Mouse (Mus musculus) liver, embryonic 11.5 days (tissue): ENCODE results near the gene Ddx54. TPM values are rescaled to one million over a fixed set of nuclear protein-coding genes. Genes with fewer than 3 reads are reported as not detected.

Experiments used
- ATAC-seq: fragments of 200-750 bp; cut with Nextera tagmentation; replicated peaks from 2 replicates; pipeline ENCODE4 v1.8.0; 2017; ENCODE audit warnings: moderate number of reproducible peaks, mild to moderate bottlenecking, moderate TSS enrichment, moderate library complexity; ENCODE audit not compliant: low FRiP score
- DNase-seq: peaks from one replicate; pipeline ENCODE4 v3.0.0-alpha.2; 2017; ENCODE audit warnings: low spot score
- H3K27ac ChIP-seq: fragments of 300-500 bp; sonication (generic); 2 replicates; pipeline ENCODE4 v1.5.1; 2014; ENCODE audit warnings: mild to moderate bottlenecking, low read depth, low read length, control low read depth
- H3K27me3 ChIP-seq: fragments of 300-500 bp; sonication (generic); replicated peaks from 2 replicates; pipeline ENCODE4 v1.6.1; 2014; ENCODE audit warnings: low read length, mixed read lengths; ENCODE audit not compliant: control insufficient read depth, insufficient read depth
- H3K36me3 ChIP-seq: fragments of 300-500 bp; sonication (generic); 2 replicates; pipeline ENCODE4 v1.6.1; 2014; ENCODE audit warnings: mild to moderate bottlenecking, low read length, moderate library complexity, mixed read lengths; ENCODE audit not compliant: control insufficient read depth, insufficient read depth
- H3K4me1 ChIP-seq: fragments of 300-500 bp; sonication (generic); replicated peaks from 2 replicates; pipeline ENCODE4 v1.6.1; 2014; ENCODE audit warnings: low read length, mixed read lengths; ENCODE audit not compliant: control insufficient read depth, insufficient read depth
- H3K4me2 ChIP-seq: fragments of 300-500 bp; sonication (generic); 2 replicates; pipeline ENCODE4 v1.6.1; 2014; ENCODE audit warnings: mild to moderate bottlenecking, control low read depth, moderate library complexity
- H3K4me3 ChIP-seq: fragments of 300-500 bp; sonication (generic); 2 replicates; pipeline ENCODE4 v1.5.1; 2014; ENCODE audit warnings: low read depth, low read length, control low read depth
- H3K9ac ChIP-seq: fragments of 300-500 bp; sonication (generic); 2 replicates; pipeline ENCODE4 v1.6.1; 2014; ENCODE audit warnings: low read depth, low read length, control low read depth
- H3K9me3 ChIP-seq: fragments of 300-500 bp; sonication (generic); 2 replicates; pipeline ENCODE4 v1.6.1; 2016; ENCODE audit warnings: low read length, inconsistent platforms, mixed read lengths; ENCODE audit not compliant: control insufficient read depth
- WGBS: fragments of 180-500 bp; shearing (Covaris S2); extraction: QIAGEN DNeasy Blood & Tissue Kit; methylation state at CpG from one replicate; pipeline ENCODE4 v1.1.7; 2014; 5-methylcytosine and 5-hydroxymethylcytosine counted together
- polyA plus RNA-seq: library from polyadenylated mRNA; unstranded; fragments of >200 nt; fragmentation: Nextera tagmentation; extraction: Ambion mirVana; gene quantifications from 2 replicates; pipeline ENCODE4 v1.2.1, GENCODE M21; 2014

Ddx54 gene
- polyA plus RNA-seq, 1 experiment from 2014 or later, result 46.7 TPM

- Histone ChIP-seq H3K9me3 (no peaks in the 10 kb centered on the region), H3K27ac (no peak overlapping the region), H3K4me2 (no peak overlapping the region), H3K27me3 (no peaks in the 10 kb centered on the region), H3K36me3 (no peaks in the 10 kb centered on the region), H3K9ac (no peak overlapping the region), H3K4me3 (no peak overlapping the region), H3K4me1 (peaks cover 51% of the 10 kb centered on the region)
- DNase-seq, result no peak
- ATAC-seq, result no peak
- WGBS, result 76% methylated on average over 9 of the region's 9 CpGs
These were observed 44.2 kb upstream of the Ddx54 start for GRCm38 (mm10) chr5:120568336-120568768.

- no peak overlapping the region for H3K9ac ChIP-seq
- H3K4me3 ChIP-seq, result no peak overlapping the region
- WGBS, result 59% methylated on average over 4 of the region's 4 CpGs
- H3K27ac ChIP-seq, result no peak overlapping the region
- no peak overlapping the region for H3K4me2 ChIP-seq
- peaks cover 48% of the 10 kb centered on the region for H3K4me1 ChIP-seq
- H3K9me3 ChIP-seq, result no peaks in the 10 kb centered on the region
- no peak for DNase-seq
- no peak for ATAC-seq
- no peaks in the 10 kb centered on the region for H3K36me3 ChIP-seq
- no peaks in the 10 kb centered on the region for H3K27me3 ChIP-seq
These were observed 43.6 kb upstream of the Ddx54 start for GRCm38 (mm10) chr5:120568964-120569363.

- Histone ChIP-seq H3K36me3 (peaks cover 1% of the 10 kb centered on the region; the same call in 1 of the 2 replicates), H3K27ac (no peak overlapping the region), H3K4me3 (no peak overlapping the region), H3K4me1 (peaks cover 43% of the 10 kb centered on the region), H3K9ac (no peak overlapping the region), H3K9me3 (no peaks in the 10 kb centered on the region), H3K27me3 (no peaks in the 10 kb centered on the region), H3K4me2 (no peak overlapping the region)
- 90% methylated on average over 3 of the region's 3 CpGs for WGBS
- DNase-seq, result no peak
- ATAC-seq, result no peak
These were observed 42.7 kb upstream of the Ddx54 start for GRCm38 (mm10) chr5:120569791-120570190.

- Histone ChIP-seq H3K36me3 (peaks cover 4% of the 10 kb centered on the region; the same call in 1 of the 2 replicates), H3K27ac (no peak overlapping the region), H3K4me2 (no peak overlapping the region), H3K4me3 (no peak overlapping the region), H3K27me3 (no peaks in the 10 kb centered on the region), H3K9ac (no peak overlapping the region), H3K9me3 (no peaks in the 10 kb centered on the region), H3K4me1 (peaks cover 39% of the 10 kb centered on the region)
- DNase-seq (no peak), ATAC-seq (no peak)
- WGBS, result 77% methylated on average over 11 of the region's 11 CpGs
These were observed 42.1 kb upstream of the Ddx54 start for GRCm38 (mm10) chr5:120570289-120570897.

GRCm38 (mm10) chr5:120571056-120571740 lies 41.3 kb upstream of the Ddx54 start:
- Histone ChIP-seq H3K9me3 (no peaks in the 10 kb centered on the region), H3K4me2 (no peak overlapping the region), H3K4me3 (no peak overlapping the region), H3K36me3 (peaks cover 4% of the 10 kb centered on the region; the same call in 1 of the 2 replicates), H3K9ac (no peak overlapping the region), H3K27ac (no peak overlapping the region), H3K4me1 (peaks cover 35% of the 10 kb centered on the region), H3K27me3 (no peaks in the 10 kb centered on the region)
- ATAC-seq (no peak), DNase-seq (no peak)
- WGBS, result 81% methylated on average over 14 of the region's 14 CpGs

- Histone ChIP-seq H3K9me3 (no peaks in the 10 kb centered on the region), H3K4me2 (no peak overlapping the region), H3K27ac (no peak overlapping the region), H3K27me3 (no peaks in the 10 kb centered on the region), H3K9ac (no peak overlapping the region), H3K4me1 (peaks cover 43% of the 10 kb centered on the region), H3K36me3 (peaks cover 4% of the 10 kb centered on the region), H3K4me3 (no peak overlapping the region)
- no peak for ATAC-seq
- WGBS, result 71% methylated on average over 10 of the region's 10 CpGs
- DNase-seq, result no peak
These were observed 38.0 kb upstream of the Ddx54 start for GRCm38 (mm10) chr5:120574469-120575063.

- peaks cover 33% of the 10 kb centered on the region for H3K4me1 ChIP-seq
- no peak for DNase-seq
- 66% methylated on average over 11 of the region's 11 CpGs for WGBS
- H3K4me3 ChIP-seq, result no peak overlapping the region
- peak; percentile 37 for ATAC-seq
- H3K9me3 ChIP-seq, result no peaks in the 10 kb centered on the region
- H3K36me3 ChIP-seq, result peaks cover 6% of the 10 kb centered on the region
- H3K4me2 ChIP-seq, result peak overlapping the region; percentile 1; the same call in 1 of the 2 replicates
- H3K27ac ChIP-seq, result peak overlapping the region; percentile 90; the same call in 1 of the 2 replicates
- no peaks in the 10 kb centered on the region for H3K27me3 ChIP-seq
- peak overlapping the region; percentile 14; the same call in 1 of the 2 replicates for H3K9ac ChIP-seq
These were observed 35.7 kb upstream of the Ddx54 start for GRCm38 (mm10) chr5:120576781-120577301.

- Histone ChIP-seq H3K9ac (peak overlapping the region; percentile 28), H3K4me2 (peak overlapping the region; percentile 45), H3K4me3 (no peak overlapping the region), H3K27me3 (no peaks in the 10 kb centered on the region), H3K27ac (peak overlapping the region; percentile 90), H3K9me3 (no peaks in the 10 kb centered on the region), H3K4me1 (peaks cover 33% of the 10 kb centered on the region), H3K36me3 (peaks cover 7% of the 10 kb centered on the region)
- ATAC-seq, result peak; percentile 74
- DNase-seq, result no peak
- WGBS, result 53% methylated on average over 10 of the region's 10 CpGs
These were observed 34.6 kb upstream of the Ddx54 start for GRCm38 (mm10) chr5:120577935-120578441.
